Mouse (Mus musculus) heart, embryonic 14.5 days (tissue): ENCODE measurements at regions not wholly inside any gene's neighbourhood (a gene's known extent, or its start where the extent isn't known, plus 50 kb on each side); places are given as distances from the start of the nearest gene placed in this dataset.
A peak's percentile ranks its signal among the peaks of the same experiment; 100 is the strongest.

Source experiments
- ATAC-seq: fragments of 200-750 bp; cut with Nextera tagmentation; 2 replicates; pipeline ENCODE4 v1.8.0; 2017; ENCODE audit warnings: low read depth, moderate TSS enrichment; ENCODE audit not compliant: insufficient number of reproducible peaks, insufficient read depth, low FRiP score
- H3K27ac ChIP-seq, 2 experiments: fragments of 200-500 bp in 1 of 2; fragments of 300-500 bp in 1 of 2; sonication (generic) in 1 of 2; replicated peaks in 1 of 2; 2 replicates each; pipeline ENCODE4 v1.5.1; 2012 to 2014; ENCODE audit warnings: low read depth in 2 of 2, low read length in 2 of 2, control low read depth in 1 of 2, mild to moderate bottlenecking in 1 of 2, mixed read lengths in 1 of 2; ENCODE audit not compliant: control insufficient read depth in 1 of 2, insufficient read depth in 1 of 2
- H3K27me3 ChIP-seq: fragments of 300-500 bp; sonication (generic); 2 replicates; pipeline ENCODE4 v1.6.1; 2014; ENCODE audit warnings: mild to moderate bottlenecking, low read length, control low read depth; ENCODE audit not compliant: control insufficient read depth, insufficient read depth
- H3K36me3 ChIP-seq: fragments of 300-500 bp; sonication (generic); 2 replicates; pipeline ENCODE4 v1.6.1; 2014; ENCODE audit warnings: mild to moderate bottlenecking, control low read depth, low read length, mixed read lengths; ENCODE audit not compliant: control insufficient read depth, insufficient read depth
- H3K4me1 ChIP-seq, 2 experiments: fragments of 200-500 bp in 1 of 2; fragments of 300-500 bp in 1 of 2; sonication (generic) in 1 of 2; 2 replicates each; pipeline ENCODE4 v1.6.1; 2012 to 2014; ENCODE audit warnings: low read length in 2 of 2, control low read depth in 1 of 2, mixed read lengths in 1 of 2; ENCODE audit not compliant: control insufficient read depth in 2 of 2, insufficient read depth in 2 of 2
- H3K4me2 ChIP-seq: fragments of 300-500 bp; sonication (generic); 2 replicates; pipeline ENCODE4 v1.6.1; 2014; ENCODE audit warnings: mild to moderate bottlenecking, low read length
- H3K4me3 ChIP-seq, 2 experiments: fragments of 200-500 bp in 1 of 2; fragments of 300-500 bp in 1 of 2; sonication (generic) in 1 of 2; 2 replicates each; pipeline ENCODE4 v1.5.1; 2012 to 2014; ENCODE audit warnings: low read length in 2 of 2, mild to moderate bottlenecking in 2 of 2, control low read depth in 1 of 2, low read depth in 1 of 2, moderate library complexity in 1 of 2; ENCODE audit not compliant: control insufficient read depth in 1 of 2, insufficient read depth in 1 of 2
- H3K9ac ChIP-seq: fragments of 300-500 bp; sonication (generic); 2 replicates; pipeline ENCODE4 v1.6.1; 2014; ENCODE audit warnings: mild to moderate bottlenecking, low read length
- H3K9me3 ChIP-seq: fragments of 300-500 bp; sonication (generic); 2 replicates; pipeline ENCODE4 v1.6.1; 2016; ENCODE audit warnings: low read length, control low read depth; ENCODE audit not compliant: control insufficient read depth
- WGBS: fragments of 180-500 bp; shearing (Covaris S2); extraction: QIAGEN DNeasy Blood & Tissue Kit; methylation state at CpG from one replicate; pipeline ENCODE4 v1.1.7; 2014; 5-methylcytosine and 5-hydroxymethylcytosine counted together

DNA sequence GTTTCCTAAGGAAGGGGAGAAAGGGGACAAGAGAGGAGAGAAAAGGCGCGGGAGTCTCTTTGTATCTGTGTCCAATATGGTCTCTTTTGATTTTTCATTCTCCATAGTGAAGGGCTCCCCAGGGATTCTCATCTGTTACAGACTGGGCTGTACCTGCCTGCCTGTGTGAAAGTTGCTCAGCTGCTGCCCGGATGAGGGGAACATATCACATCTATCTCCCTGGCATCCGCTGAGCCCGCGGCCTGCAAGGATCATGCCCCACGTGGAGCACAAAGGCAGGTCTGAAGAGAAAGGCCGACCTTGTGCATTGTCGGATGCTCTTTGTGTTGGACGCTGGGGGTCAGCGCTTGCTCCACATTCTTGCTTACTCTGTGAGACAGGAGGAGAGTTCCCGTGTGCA is 85.5 kb downstream of the Olig3 start:
- Histone ChIP-seq H3K27ac (no peak overlapping the region), H3K27me3 (no peaks in the 10 kb centered on the region), H3K9me3 (no peaks in the 10 kb centered on the region), H3K4me2 (no peak overlapping the region), H3K9ac (no peak overlapping the region), H3K4me3 (no peak overlapping the region), H3K36me3 (no peaks in the 10 kb centered on the region), H3K4me1 (no peaks in the 10 kb centered on the region; a peak in 1 of 4 replicates)
- ATAC-seq: no peak
- 57% methylated on average over 12 of the region's 12 CpGs for WGBS

DNA sequence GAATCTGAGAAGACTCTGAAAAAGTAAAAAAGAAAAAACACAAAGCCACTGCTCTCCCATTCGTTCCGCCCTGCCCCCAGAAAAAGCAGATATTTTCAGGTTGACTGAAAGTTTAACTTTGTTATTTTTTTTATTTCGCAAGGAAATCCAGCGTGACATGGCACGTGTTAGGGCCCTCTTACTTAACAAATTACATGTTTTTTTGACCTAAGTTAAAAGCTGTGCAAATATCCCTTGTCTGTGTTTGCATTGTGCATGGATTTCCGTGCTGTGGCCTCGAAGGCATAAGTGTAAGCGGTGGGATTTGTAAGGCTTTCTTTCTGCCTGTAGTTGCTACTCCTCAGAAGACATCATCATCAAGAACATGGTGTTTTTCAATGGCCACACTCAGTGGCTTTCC is 87.2 kb downstream of the Olig3 start:
- Histone ChIP-seq H3K4me1 (no peaks in the 10 kb centered on the region; a peak in 1 of 4 replicates), H3K9me3 (no peaks in the 10 kb centered on the region), H3K9ac (no peak overlapping the region), H3K27me3 (no peaks in the 10 kb centered on the region), H3K4me3 (no peak overlapping the region), H3K4me2 (0 out of 2 replicates have a peak overlapping the region, but pooled peaks have one; percentile 4), H3K36me3 (no peaks in the 10 kb centered on the region), H3K27ac (no peak overlapping the region)
- WGBS: 63% methylated on average over 8 of the region's 8 CpGs
- ATAC-seq: no peak

DNA sequence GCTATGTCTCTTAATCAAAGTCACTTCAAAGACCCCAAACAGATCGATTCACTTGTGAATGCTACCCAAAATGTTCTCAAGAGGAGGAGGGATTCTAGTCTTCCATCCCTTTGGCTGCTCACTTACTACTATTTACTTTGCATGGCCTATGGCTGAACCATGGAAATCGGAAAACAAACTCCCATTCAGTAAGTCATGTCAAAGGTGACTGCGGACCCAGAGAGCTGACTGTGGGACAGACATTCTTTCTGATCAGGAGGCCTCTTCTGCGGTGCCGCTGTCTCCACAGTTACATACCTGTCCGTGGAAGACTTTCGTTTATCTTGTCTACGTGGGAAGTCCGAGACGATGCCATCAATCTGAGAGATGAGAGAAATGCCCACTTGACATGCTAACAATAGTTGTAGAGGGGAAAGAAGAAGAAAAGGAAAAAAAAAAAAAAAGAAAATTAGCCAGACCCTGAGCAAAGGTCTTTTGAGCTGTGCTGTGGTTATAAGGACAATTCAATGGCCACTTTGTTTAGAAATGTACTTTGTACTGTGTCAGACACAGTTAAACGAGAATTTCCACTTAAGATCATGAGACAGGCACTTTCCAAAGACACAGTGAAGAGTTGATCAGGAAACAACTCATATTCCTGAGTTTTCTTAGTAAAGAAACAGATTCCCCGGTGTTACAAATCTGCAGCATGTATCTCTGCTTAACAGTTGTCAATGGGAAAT is 92.7 kb downstream of the Olig3 start:
- Histone ChIP-seq H3K9me3 (no peaks in the 10 kb centered on the region), H3K4me3 (no peak overlapping the region), H3K36me3 (no peaks in the 10 kb centered on the region), H3K27ac (no peak overlapping the region), H3K4me1 (no peaks in the 10 kb centered on the region), H3K9ac (no peak overlapping the region), H3K4me2 (no peak overlapping the region), H3K27me3 (no peaks in the 10 kb centered on the region)
- 70% methylated on average over 12 of the region's 12 CpGs for WGBS
- ATAC-seq: no peak

DNA sequence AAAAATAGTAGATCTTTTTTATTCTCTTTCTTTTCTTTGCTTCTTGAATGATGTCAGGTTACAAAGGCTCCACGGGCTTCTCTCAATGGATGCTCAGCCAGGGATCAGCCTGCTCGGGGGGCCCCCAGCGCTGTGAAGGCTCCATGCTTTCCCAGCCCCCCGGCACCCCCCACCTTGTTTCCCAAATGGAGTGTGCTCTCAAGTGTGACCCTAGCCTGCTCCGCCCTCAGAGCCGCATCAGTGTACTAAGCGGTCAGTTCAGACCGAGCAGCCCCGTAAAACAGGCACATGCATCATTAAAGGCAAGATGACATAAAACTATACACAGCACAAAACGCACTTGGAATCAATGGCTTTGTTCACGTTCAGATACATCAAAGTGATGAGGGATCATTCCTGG is 102.7 kb downstream of the Olig3 start:
- Histone ChIP-seq H3K9ac (no peak overlapping the region), H3K4me1 (no peaks in the 10 kb centered on the region), H3K27me3 (no peaks in the 10 kb centered on the region), H3K27ac (no peak overlapping the region), H3K4me3 (no peak overlapping the region), H3K36me3 (no peaks in the 10 kb centered on the region), H3K4me2 (no peak overlapping the region), H3K9me3 (no peaks in the 10 kb centered on the region)
- whole genome bisulfite sequencing: 80% methylated on average over 11 of the region's 11 CpGs
- no peak for ATAC-seq

DNA sequence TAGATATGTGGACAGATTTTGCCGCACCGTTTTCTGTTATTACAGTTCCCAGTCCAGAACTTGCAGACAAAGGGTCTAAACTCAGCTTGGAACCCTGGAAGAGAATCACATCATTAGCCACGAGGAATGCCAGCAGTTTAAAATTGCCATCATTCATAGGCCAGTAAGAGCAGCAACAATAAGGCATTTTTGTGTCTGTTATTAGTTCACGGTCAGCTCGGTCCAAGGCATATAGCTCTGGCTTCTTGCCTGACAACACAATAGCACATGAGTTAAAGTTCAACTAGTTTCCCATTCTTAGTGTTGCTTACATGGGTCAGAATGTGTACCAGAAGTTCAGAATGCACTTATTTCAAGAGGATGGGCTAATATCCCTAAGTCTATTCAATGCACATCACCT is 103.4 kb downstream of the Olig3 start:
- no peak for ATAC-seq
- Histone ChIP-seq H3K4me3 (no peak overlapping the region), H3K36me3 (no peaks in the 10 kb centered on the region), H3K27me3 (no peaks in the 10 kb centered on the region), H3K4me2 (no peak overlapping the region), H3K4me1 (no peaks in the 10 kb centered on the region), H3K27ac (no peak overlapping the region), H3K9me3 (no peaks in the 10 kb centered on the region), H3K9ac (no peak overlapping the region)
- 77% methylated on average over 5 of the region's 5 CpGs for WGBS

DNA sequence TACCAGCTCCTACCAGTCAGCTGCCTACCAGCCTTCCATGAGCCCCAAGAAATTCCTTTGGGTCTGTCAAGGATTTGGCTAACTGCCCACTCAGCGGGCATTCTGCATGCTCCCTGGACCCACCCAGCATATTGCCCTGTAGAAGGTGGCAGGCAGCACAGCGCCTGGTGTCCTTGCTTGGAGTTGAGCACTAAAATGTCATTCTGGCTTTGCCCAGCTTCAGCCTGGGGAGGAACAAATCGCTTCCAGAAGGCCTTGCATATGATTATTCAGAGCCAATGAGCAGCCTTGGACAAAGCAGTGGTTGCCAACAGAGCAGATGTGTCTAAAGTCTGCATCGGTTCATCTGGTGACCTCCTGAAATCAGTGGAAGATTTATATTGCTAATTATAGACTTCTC is 103.8 kb downstream of the Olig3 start:
- no peak overlapping the region for H3K4me2 ChIP-seq
- no peak overlapping the region for H3K27ac ChIP-seq
- no peak overlapping the region for H3K4me3 ChIP-seq
- H3K4me1 ChIP-seq: no peaks in the 10 kb centered on the region
- H3K27me3 ChIP-seq: no peaks in the 10 kb centered on the region
- ATAC-seq: no peak
- no peaks in the 10 kb centered on the region for H3K9me3 ChIP-seq
- no peak overlapping the region for H3K9ac ChIP-seq
- no peaks in the 10 kb centered on the region for H3K36me3 ChIP-seq
- WGBS: 78% methylated on average over 4 of the region's 4 CpGs

DNA sequence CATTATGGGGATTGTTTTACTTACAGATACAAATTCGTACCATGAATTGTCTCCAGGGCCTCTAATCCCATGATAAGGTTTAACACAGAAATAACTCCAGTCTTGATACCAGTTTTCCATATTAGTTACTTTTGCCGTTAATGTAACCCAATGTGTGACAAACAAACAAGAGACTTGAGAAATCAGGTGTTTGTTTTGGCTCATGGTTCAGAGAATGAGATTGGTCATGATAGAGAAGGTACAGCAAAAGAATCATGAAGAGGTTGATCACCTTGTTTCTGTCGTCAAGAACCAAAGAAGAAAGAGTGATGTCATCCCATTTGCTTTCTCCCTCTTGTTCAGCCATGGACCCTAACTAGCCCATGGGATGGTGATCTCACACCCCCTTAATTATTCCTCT is 107.5 kb downstream of the Olig3 start:
- H3K9me3 ChIP-seq: no peaks in the 10 kb centered on the region
- no peak overlapping the region for H3K4me3 ChIP-seq
- ATAC-seq: no peak
- H3K27ac ChIP-seq: no peak overlapping the region
- H3K4me1 ChIP-seq: no peaks in the 10 kb centered on the region
- H3K4me2 ChIP-seq: no peak overlapping the region
- WGBS: 71% methylated on average over 3 of the region's 3 CpGs
- H3K27me3 ChIP-seq: no peaks in the 10 kb centered on the region
- H3K9ac ChIP-seq: no peak overlapping the region
- H3K36me3 ChIP-seq: no peaks in the 10 kb centered on the region

DNA sequence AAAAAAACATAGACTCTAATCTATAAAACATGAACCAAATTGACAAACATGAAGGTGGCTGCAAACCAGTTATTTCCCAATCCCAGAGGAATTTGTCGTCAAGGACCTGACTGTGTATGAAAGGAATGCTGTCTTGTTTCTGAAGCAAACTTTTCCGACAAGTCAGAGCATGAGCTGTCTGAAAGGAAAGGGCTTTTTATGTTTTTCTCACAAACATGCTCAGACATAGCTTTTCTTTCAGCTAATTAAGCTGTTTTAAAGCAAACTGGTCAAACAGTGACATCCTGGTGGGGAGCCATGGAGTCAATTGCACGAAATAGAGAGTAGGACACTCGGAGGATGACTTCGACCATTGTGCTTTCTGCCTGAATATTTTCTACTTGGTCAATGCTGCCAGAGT is 108.2 kb downstream of the Olig3 start:
- no peak for ATAC-seq
- Histone ChIP-seq H3K4me3 (no peak overlapping the region), H3K9ac (no peak overlapping the region), H3K36me3 (no peaks in the 10 kb centered on the region), H3K4me2 (no peak overlapping the region), H3K27me3 (no peaks in the 10 kb centered on the region), H3K27ac (no peak overlapping the region), H3K4me1 (no peaks in the 10 kb centered on the region), H3K9me3 (no peaks in the 10 kb centered on the region)
- WGBS: 72% methylated on average over 5 of the region's 5 CpGs
